Mouse (Mus musculus): ENCODE data around the gene Hnrnpll. TPM values are rescaled to one million over a fixed set of nuclear protein-coding genes. Genes with fewer than 3 reads are reported as not detected.

The Hnrnpll gene
- polyA plus RNA-seq, 1 experiment from 2014 or later = 47.6 TPM

DNA sequence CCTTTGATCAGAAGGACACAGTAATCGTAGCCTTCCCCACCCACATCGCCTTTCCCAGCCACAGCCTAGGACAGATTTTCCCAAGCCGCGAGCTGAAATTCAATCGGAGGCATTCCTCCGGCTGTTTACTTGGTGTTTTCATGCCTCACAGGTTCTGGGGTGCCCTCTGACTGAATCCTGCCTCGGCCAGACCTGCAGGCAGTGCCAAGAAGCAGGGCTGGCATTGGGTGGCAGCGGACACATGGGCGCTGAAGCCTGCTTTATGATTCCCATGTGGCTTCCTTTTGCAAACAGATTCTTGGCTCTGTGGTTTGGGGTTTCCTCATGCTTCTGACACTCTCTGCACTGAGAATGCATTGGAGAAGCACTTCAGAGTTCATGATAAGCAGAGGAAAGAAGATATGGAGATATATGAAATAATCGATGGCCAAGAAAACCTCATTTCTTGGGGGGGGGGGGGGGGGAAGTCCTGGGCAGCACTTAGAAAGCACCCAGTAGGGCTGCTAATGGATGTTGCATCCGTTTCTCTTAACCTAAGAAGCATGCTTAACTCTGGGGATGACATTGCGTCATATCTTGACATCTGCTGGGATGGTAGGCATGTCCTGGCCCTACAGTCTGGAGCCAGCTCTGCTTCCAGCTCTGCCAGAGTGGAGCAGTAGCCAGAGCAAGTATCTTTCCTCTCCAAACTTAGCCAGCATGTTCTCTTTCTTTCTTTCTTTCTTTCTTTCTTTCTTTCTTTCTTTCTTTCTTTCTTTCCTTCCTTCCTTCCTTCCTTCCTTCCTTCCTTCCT, 70.8 kb downstream of the Hnrnpll start:
- Histone ChIP-seq H3K4me3 (no peak overlapping the region), H3K36me3 (no peaks in the 10 kb centered on the region), H3K4me2 (no peak overlapping the region), H3K9ac (no peak overlapping the region), H3K4me1 (peaks cover 4% of the 10 kb centered on the region; the same call in 1 of the 2 replicates), H3K9me3 (no peaks in the 10 kb centered on the region), H3K27me3 (no peaks in the 10 kb centered on the region), H3K27ac (no peak overlapping the region)
- 58% methylated on average over 12 of the region's 12 CpGs for WGBS
- ATAC-seq (ENCODE audit: insufficient number of reproducible peaks, low FRiP score, low TSS enrichment, low read depth) = no peak

DNA sequence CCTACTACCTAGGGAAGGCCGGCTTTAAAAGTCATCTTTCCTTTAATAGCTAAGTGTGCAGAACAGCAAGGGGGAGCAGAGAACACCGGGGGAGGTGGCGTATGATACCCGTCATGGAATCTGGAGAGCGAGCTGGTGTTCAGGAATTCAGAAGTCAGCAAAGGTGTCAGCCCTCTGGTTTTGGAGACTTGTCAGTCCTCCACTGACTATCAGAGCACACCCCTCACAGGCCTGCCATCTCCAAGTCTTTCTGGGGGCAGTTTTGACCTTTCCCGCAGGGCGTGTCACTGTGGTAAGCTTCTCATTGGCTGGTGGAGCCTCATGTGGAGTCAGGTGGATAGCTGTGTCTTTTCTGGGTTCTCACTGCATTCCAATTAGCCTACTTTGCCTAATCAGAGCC, 72.0 kb downstream of the Hnrnpll start:
- ATAC-seq (ENCODE audit: insufficient number of reproducible peaks, low FRiP score, low TSS enrichment, low read depth) = no peak
- no peaks in the 10 kb centered on the region for H3K27me3 ChIP-seq
- 79% methylated on average over 7 of the region's 7 CpGs for WGBS

DNA sequence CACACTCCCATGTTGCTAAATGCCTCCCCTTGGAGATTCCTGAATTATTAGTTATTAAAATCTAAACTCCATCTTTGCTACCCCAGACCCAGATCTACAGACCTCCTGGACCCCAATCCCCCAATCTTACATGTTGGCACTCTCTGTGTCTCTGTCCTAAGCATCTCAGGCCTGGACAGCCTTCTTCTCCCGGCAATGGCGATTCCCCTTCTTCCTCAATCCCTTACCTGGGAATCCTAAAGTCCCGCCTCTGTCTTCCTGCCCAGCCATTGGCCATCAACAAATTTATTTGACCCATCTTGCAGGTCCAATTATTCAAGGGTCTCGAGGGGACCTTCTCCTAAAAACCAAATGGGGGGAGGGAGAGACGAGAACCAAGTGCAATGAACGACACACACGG, 77.7 kb downstream of the Hnrnpll start:
- Histone ChIP-seq H3K4me1 (peaks cover 28% of the 10 kb centered on the region), H3K9me3 (no peaks in the 10 kb centered on the region), H3K27ac (no peak overlapping the region), H3K36me3 (no peaks in the 10 kb centered on the region), H3K9ac (no peak overlapping the region), H3K4me2 (no peak overlapping the region), H3K4me3 (no peak overlapping the region), H3K27me3 (no peaks in the 10 kb centered on the region)
- ATAC-seq (ENCODE audit: insufficient number of reproducible peaks, low FRiP score, low TSS enrichment, low read depth) = no peak
- 96% methylated on average over 7 of the region's 7 CpGs for whole genome bisulfite sequencing

More for the DNA sequence above, 72.0 kb downstream of the Hnrnpll start:
- no peaks in the 10 kb centered on the region for H3K9me3 ChIP-seq
- H3K4me3 ChIP-seq = no peak overlapping the region
- no peak overlapping the region for H3K27ac ChIP-seq
- H3K9ac ChIP-seq = no peak overlapping the region
- H3K36me3 ChIP-seq = no peaks in the 10 kb centered on the region
- H3K4me1 ChIP-seq = peaks cover 4% of the 10 kb centered on the region; the same call in 1 of the 2 replicates
- H3K4me2 ChIP-seq = no peak overlapping the region

DNA sequence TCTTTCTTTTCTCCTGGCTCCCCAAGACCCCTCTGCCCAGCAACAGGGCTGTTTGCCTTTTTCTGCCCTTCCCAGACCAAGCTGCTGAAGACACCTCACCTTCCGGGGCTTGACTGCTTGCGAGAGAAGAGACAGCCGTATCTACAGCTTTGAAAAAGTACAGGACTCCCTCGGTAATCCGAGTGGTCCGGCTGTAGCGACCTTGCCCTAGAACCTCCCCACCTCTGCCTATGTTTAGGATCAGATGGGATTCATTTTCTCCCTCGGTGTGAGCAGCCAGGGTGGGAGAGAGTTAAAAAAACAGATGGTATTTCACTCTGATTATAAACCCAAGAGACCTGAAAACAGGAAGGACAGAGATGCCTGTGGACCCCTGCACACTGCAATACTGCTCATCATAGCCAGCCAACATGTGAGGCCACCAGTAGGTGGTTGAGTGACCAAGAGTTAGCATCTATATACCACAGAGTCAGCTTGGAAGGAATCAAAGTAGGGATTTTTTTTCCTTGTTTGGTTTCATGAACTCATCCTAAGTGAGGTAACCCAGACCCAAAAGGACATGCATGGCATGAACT, 79.1 kb downstream of the Hnrnpll start:
- Histone ChIP-seq H3K9me3 (no peaks in the 10 kb centered on the region), H3K4me2 (no peak overlapping the region), H3K27me3 (no peaks in the 10 kb centered on the region), H3K9ac (no peak overlapping the region), H3K27ac (no peak overlapping the region), H3K4me3 (no peak overlapping the region), H3K36me3 (no peaks in the 10 kb centered on the region), H3K4me1 (peaks cover 30% of the 10 kb centered on the region)
- no peak for ATAC-seq (ENCODE audit: insufficient number of reproducible peaks, low FRiP score, low TSS enrichment, low read depth)
- 18% methylated on average over 8 of the region's 8 CpGs for WGBS

DNA sequence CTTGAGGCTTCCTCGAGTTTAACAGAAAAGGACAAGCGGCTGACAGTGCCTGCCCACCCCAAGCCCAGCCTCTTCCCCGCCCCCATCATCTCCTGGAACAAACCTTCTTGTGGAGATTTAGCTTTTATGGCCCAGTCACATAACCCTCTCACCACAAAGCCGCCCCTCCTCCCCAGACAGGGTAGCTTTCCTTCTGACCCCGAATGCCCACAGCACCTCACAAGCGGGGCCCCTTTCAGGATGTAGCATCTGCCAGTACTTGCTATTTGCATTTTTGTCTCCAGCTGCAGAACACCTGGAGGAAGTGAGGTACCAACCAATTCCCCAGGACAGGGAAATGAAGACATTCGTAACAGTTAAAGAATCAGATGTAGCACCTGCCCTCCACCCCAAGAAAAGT, 79.6 kb downstream of the Hnrnpll start:
- Histone ChIP-seq H3K4me2 (peak overlapping the region; percentile 20; the same call in 1 of the 2 replicates), H3K9me3 (no peaks in the 10 kb centered on the region)
- no peak for ATAC-seq (ENCODE audit: insufficient number of reproducible peaks, low FRiP score, low TSS enrichment, low read depth)

DNA sequence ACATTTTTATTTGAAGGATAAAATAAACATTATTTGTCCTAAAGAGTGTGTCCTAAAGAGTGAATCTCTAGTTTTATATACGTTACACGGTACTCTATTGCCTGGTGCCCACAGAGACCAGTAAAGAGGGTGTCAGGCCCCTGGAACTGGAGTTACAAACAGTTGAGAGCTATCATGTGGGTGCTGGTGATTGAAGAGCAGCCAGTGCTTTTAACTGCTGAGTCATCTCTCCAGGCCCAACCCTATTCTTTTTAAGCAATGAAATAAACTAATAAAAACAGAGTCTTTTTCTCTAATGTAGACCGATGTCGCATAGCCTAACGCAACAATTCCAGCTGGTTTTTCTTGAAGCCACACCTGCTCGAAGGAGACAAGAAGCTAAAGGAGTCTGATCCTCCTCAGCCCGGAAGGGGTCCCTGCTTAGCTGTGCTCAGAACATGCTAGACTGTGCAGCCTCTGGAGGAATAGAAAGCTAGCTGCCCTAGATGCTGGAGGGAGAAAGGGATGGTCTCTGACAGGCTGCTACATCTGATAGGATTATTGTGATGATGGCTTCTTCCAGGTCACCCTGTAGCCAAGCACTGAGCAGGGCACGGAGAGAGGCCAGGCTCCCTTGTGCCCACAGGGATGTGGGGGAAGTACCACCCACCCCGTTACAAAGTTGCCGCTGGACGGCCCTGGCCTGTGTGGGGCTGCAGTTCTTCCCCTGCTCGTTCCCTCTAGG, 80.2 kb downstream of the Hnrnpll start:
- Histone ChIP-seq H3K27me3 (no peaks in the 10 kb centered on the region), H3K4me1 (peaks cover 34% of the 10 kb centered on the region), H3K9me3 (no peaks in the 10 kb centered on the region), H3K4me3 (no peak overlapping the region), H3K9ac (no peak overlapping the region), H3K27ac (peak overlapping the region; percentile 47), H3K36me3 (no peaks in the 10 kb centered on the region), H3K4me2 (peak overlapping the region; percentile 20; the same call in 1 of the 2 replicates)
- ATAC-seq (ENCODE audit: insufficient number of reproducible peaks, low FRiP score, low TSS enrichment, low read depth) = peak; percentile 36; the same call in 1 of the 2 replicates
- 23% methylated on average over 12 of the region's 12 CpGs for WGBS

More for the DNA sequence above, 79.6 kb downstream of the Hnrnpll start:
- H3K27ac ChIP-seq = peak overlapping the region; percentile 47; the same call in 1 of the 2 replicates
- no peak overlapping the region for H3K4me3 ChIP-seq
- no peaks in the 10 kb centered on the region for H3K27me3 ChIP-seq
- H3K4me1 ChIP-seq = peaks cover 30% of the 10 kb centered on the region
- H3K36me3 ChIP-seq = no peaks in the 10 kb centered on the region
- 5% methylated on average over 7 of the region's 7 CpGs for WGBS
- no peak overlapping the region for H3K9ac ChIP-seq

DNA sequence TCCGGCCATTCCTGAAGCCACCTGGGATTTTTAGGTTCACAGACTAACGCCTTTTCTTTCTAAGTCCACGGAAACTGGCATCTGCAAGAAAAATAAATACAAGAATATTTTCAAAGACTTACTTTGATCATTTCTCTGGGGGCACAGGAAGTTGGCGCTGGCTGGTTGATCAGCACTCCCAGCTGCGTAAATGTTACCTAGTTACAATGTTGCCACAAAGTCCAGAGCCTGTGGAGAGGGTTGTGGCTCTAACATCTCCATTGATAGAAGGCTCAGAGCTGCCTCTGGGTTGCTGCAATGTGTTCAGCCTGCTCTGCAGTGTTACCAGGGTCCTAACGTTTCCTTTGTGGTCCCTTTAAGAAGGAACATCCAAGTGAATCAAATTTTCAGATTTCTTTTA, 80.8 kb downstream of the Hnrnpll start:
- Histone ChIP-seq H3K4me2 (no peak overlapping the region), H3K4me1 (peaks cover 40% of the 10 kb centered on the region), H3K9ac (no peak overlapping the region), H3K36me3 (no peaks in the 10 kb centered on the region), H3K27ac (0 out of 2 replicates have a peak overlapping the region, but pooled peaks have one; percentile 27), H3K4me3 (no peak overlapping the region), H3K9me3 (no peaks in the 10 kb centered on the region), H3K27me3 (no peaks in the 10 kb centered on the region)
- 56% methylated on average over 6 of the region's 6 CpGs for WGBS
- no peak for ATAC-seq (ENCODE audit: insufficient number of reproducible peaks, low FRiP score, low TSS enrichment, low read depth)

DNA sequence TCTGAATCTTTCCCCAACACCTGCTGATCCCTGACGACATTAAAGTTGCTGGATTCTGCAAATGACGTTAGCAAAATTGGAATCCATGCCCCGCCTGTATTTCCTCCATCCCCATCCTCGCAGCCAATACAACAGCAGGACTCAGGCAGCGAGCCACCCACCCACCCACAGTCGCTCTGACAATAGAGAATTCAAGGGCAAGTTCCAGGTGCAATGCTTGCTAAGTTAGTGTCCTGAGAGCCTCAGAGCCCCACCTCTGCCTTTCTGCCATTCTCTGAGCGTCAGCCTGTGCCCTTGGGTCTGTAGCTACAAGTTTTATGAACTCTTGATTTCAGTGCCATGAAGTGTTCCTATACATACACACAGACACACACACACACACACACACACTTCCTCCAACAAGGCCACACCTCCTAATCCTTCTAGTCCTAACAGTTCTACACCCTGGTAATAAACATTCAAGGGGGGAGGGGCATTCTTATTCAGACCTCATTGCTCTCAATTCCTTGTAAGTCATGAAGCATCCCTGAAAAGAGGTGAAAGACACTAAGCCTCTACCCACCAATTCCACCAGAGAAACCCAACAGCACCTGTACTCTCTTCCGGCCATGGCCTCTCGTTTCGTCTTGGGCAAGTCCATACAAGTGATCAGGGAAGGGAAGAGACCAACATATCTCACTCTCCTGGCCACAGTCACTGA, 81.6 kb downstream of the Hnrnpll start:
- H3K9ac ChIP-seq = no peak overlapping the region
- no peak overlapping the region for H3K4me2 ChIP-seq
- peaks cover 46% of the 10 kb centered on the region for H3K4me1 ChIP-seq
- H3K36me3 ChIP-seq = no peaks in the 10 kb centered on the region
- H3K27ac ChIP-seq = no peak overlapping the region
- 58% methylated on average over 10 of the region's 10 CpGs for WGBS
- H3K9me3 ChIP-seq = no peaks in the 10 kb centered on the region
- no peak overlapping the region for H3K4me3 ChIP-seq
- no peak for ATAC-seq (ENCODE audit: insufficient number of reproducible peaks, low FRiP score, low TSS enrichment, low read depth)
- no peaks in the 10 kb centered on the region for H3K27me3 ChIP-seq

Other genes starting within 250 kb of the Hnrnpll start
- gene Atl2, start 166.2 kb downstream of the Hnrnpll start, polyA plus RNA-seq (2015; fragmentation: Nextera tagmentation; extraction: Ambion mirVana) = 31.7 and 33.0 TPM in 2 replicates
- gene Galm, start 65.1 kb upstream of the Hnrnpll start, polyA plus RNA-seq (2015; fragmentation: Nextera tagmentation; extraction: Ambion mirVana) = 12.9 and 14.1 TPM in 2 replicates
- 496 and 517 TPM in 2 replicates for gene Srsf7, start 145.0 kb upstream of the Hnrnpll start, polyA plus RNA-seq (2015; fragmentation: Nextera tagmentation; extraction: Ambion mirVana)
- 0.05 TPM in 1 of 2 replicates, not detected in the other for gene Ttc39d, start 145.1 kb upstream of the Hnrnpll start, polyA plus RNA-seq (2015; fragmentation: Nextera tagmentation; extraction: Ambion mirVana)
- 29.5 and 32.6 TPM in 2 replicates for gene Gemin6, start 162.1 kb upstream of the Hnrnpll start, polyA plus RNA-seq (2015; fragmentation: Nextera tagmentation; extraction: Ambion mirVana)
- 18.8 and 19.0 TPM in 2 replicates for gene Morn2, start 227.9 kb upstream of the Hnrnpll start, polyA plus RNA-seq (2015; fragmentation: Nextera tagmentation; extraction: Ambion mirVana)
- gene Dhx57, start 228.1 kb upstream of the Hnrnpll start, polyA plus RNA-seq (2015; fragmentation: Nextera tagmentation; extraction: Ambion mirVana) = 19.3 and 21.2 TPM in 2 replicates
- 0.42 and 0.84 TPM in 2 replicates for gene Arhgef33, start 245.1 kb upstream of the Hnrnpll start, polyA plus RNA-seq (2015; fragmentation: Nextera tagmentation; extraction: Ambion mirVana)